Mouse (Mus musculus) midbrain, embryonic 12.5 days (tissue): Measurements from ENCODE around the gene Cul3. TPM values are rescaled to one million over a fixed set of nuclear protein-coding genes. Genes with fewer than 3 reads are reported as not detected.

Source experiments
- ATAC-seq: fragments of 200-750 bp; cut with Nextera tagmentation; 2 replicates; pipeline ENCODE4 v1.8.0; 2017; ENCODE audit warnings: low read depth, moderate TSS enrichment, moderate library complexity; ENCODE audit not compliant: low FRiP score
- H3K27ac ChIP-seq: fragments of 300-500 bp; sonication (generic); replicated peaks from 2 replicates; pipeline ENCODE4 v1.5.1; 2016; ENCODE audit warnings: mild to moderate bottlenecking
- H3K27me3 ChIP-seq: fragments of 300-500 bp; sonication (generic); 2 replicates; pipeline ENCODE4 v1.6.1; 2016; ENCODE audit warnings: mild to moderate bottlenecking
- H3K36me3 ChIP-seq: fragments of 300-500 bp; sonication (generic); 2 replicates; pipeline ENCODE4 v1.6.1; 2016
- H3K4me1 ChIP-seq: fragments of 300-500 bp; sonication (generic); 2 replicates; pipeline ENCODE4 v1.6.1; 2016
- H3K4me2 ChIP-seq: fragments of 300-500 bp; sonication (generic); replicated peaks from 2 replicates; pipeline ENCODE4 v1.6.1; 2016; ENCODE audit warnings: mild to moderate bottlenecking, moderate library complexity
- H3K4me3 ChIP-seq: fragments of 300-500 bp; sonication (generic); 2 replicates; pipeline ENCODE4 v1.5.1; 2016; ENCODE audit warnings: mild to moderate bottlenecking
- H3K9ac ChIP-seq: fragments of 300-500 bp; sonication (generic); replicated peaks from 2 replicates; pipeline ENCODE4 v1.6.1; 2016; ENCODE audit warnings: mild to moderate bottlenecking, moderate library complexity
- H3K9me3 ChIP-seq: fragments of 300-500 bp; sonication (generic); 2 replicates; pipeline ENCODE4 v1.6.1; 2016; ENCODE audit warnings: mild to moderate bottlenecking
- WGBS: fragments of 180-500 bp; shearing (Covaris S2); methylation state at CpG from one replicate; pipeline ENCODE4 v1.1.7; 2016; 5-methylcytosine and 5-hydroxymethylcytosine counted together
- polyA plus RNA-seq: library from polyadenylated mRNA; unstranded; fragments of >200 nt; fragmentation: Nextera tagmentation; extraction: Ambion mirVana; gene quantifications from 2 replicates; pipeline ENCODE4 v1.2.1, GENCODE M21; 2016

Cul3 gene
- polyA plus RNA-seq, 1 experiment from 2014 or later, result 25.7 TPM

DNA sequence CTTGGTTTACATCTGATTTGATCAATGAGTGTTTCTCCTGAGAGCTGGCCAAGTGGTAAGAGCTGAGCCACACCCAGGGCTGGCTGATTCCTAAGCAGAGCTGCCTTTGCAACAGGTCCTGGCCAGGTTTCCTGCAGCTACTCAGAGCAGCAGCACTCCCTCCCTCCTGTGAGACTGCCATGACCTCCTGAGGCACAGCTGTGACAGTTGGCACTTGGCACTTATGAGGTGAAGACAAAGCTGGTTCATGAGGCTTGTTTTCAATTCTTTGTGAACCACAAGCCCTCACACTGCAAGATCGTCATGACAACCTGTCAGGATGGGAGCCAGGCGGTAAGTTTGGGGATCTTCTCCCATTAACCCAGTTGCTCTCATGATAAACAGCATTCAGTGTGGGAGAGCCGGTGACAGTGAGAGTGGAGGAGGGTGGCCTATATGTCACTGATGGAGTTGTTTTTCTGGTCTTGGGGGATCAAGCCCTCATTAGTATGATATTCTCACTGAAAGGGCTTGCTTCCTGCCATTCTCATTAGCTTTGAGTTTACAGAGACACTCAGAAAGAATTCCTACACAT, 115.4 kb downstream of the Cul3 start:
- H3K4me2 ChIP-seq, result no peak overlapping the region
- H3K4me3 ChIP-seq, result no peak overlapping the region
- no peaks in the 10 kb centered on the region for H3K27me3 ChIP-seq
- WGBS, result 50% methylated on average over 3 of the region's 3 CpGs
- H3K27ac ChIP-seq, result no peak overlapping the region
- H3K4me1 ChIP-seq, result peaks cover 5% of the 10 kb centered on the region
- H3K9me3 ChIP-seq, result no peaks in the 10 kb centered on the region
- H3K9ac ChIP-seq, result no peak overlapping the region
- no peaks in the 10 kb centered on the region for H3K36me3 ChIP-seq
- ATAC-seq, result no peak

DNA sequence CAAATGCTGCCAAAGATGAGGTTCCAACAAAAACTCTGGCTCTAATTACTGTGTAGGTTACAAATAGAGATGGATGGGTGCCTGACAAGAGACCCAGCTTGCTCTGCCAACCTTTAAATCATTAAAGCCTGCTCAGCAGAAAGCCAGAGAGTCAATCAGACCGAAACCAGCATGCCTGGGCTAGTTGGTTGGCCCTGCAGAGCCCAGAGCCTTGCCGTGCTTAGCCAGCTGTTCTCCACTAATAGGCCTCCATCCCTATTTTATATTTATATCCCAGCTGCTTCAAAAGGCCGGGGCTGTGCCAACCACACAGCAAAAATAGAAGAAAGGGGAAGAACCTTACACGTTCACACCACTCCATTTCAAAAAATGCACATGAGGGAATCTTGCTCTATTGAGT, 119.1 kb downstream of the Cul3 start:
- H3K9me3 ChIP-seq, result no peaks in the 10 kb centered on the region
- ATAC-seq, result no peak
- no peak overlapping the region for H3K4me2 ChIP-seq

DNA sequence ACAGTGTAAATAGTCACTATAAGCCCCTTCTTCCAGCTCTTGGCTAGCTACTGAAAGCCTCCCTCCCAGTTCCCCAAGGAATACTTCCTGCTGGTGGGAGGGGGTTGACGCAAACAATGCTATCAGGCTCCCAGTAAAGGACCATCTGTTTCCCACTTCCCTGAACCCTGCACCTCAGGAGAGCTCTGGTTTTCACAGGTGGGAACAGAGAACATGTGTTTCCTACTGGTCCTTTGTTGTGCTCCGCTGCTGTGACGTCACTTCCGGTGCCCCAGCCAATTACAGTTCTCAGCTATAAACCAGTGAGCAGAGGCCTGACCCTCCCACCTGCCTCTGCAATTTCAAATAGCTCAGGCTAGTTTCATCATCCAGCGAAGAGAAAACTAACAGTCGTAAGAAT, 122.0 kb downstream of the Cul3 start, which contains the start of gene Fam124b:
Fam124b (minus strand) TSS at position 206 of the 400 bp plus-strand sequence.
- Histone ChIP-seq H3K4me3 (no peak within 1 kb of the TSS), H3K36me3 (no peaks in the 10 kb centered on the region), H3K4me1 (no peaks in the 10 kb centered on the region), H3K27ac (no peak within 1 kb of the TSS), H3K27me3 (no peaks in the 10 kb centered on the region), H3K4me2 (no peak within 1 kb of the TSS), H3K9ac (no peak within 1 kb of the TSS), H3K9me3 (no peaks in the 10 kb centered on the region)
- 0 out of 2 replicates have a peak, but pooled peaks have one; percentile 16 for ATAC-seq
- 78% methylated on average over 6 of the region's 6 CpGs for WGBS

More for the DNA sequence above, 119.1 kb downstream of the Cul3 start:
- Histone ChIP-seq H3K27ac (no peak overlapping the region), H3K4me1 (peaks cover 5% of the 10 kb centered on the region), H3K36me3 (no peaks in the 10 kb centered on the region), H3K4me3 (no peak overlapping the region), H3K27me3 (no peaks in the 10 kb centered on the region), H3K9ac (no peak overlapping the region)
- 72% methylated on average over 4 of the region's 4 CpGs for WGBS

Other genes with a start within 250 kb of the Cul3 start
- gene Fam124b, start 122.0 kb downstream of the Cul3 start, polyA plus RNA-seq, result 0.43 and 0.59 TPM in 2 replicates
- gene Gm45261, start 121.0 kb upstream of the Cul3 start, polyA plus RNA-seq, result not detected in 2 replicates